Mouse (Mus musculus): ENCODE measurements around the gene Cst8.
"Not testable (repeated sequence)": the region's sequence is repeated elsewhere in the genome, so short reads cannot be mapped to it uniquely, and the experiment has no call there.

Gene Cst8

DNA sequence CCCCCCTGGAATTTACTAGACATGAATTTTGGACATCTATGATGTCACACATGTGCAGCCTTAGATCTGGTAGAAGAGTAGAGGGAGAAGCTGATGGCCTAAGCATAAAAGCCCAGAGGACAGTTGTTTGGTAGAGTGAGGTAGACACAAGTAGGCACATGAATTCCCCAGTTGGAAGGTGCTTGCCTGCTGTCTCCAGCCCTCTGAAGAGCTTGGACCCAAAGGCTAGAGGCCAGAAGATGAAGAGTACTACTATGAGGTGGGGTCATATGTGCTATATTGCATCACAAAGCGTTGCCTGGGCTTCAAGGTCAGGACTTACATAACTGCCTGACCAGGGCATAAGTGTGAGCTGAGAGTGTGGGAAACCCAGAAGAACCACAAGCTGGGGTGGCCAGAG lies at the start of gene Cst8:
Gene Cst8 (plus strand): TSS at position 301 of the 400 bp plus-strand sequence.
- in situ Hi-C loops (cut with MboI; ENCODE audit: low pct_unique_long_range_greater_than_20kb in 1 of 2, low sequenced_read_pairs in 2 of 2, unreplicated experiment in 1 of 2) = no loop called here

DNA sequence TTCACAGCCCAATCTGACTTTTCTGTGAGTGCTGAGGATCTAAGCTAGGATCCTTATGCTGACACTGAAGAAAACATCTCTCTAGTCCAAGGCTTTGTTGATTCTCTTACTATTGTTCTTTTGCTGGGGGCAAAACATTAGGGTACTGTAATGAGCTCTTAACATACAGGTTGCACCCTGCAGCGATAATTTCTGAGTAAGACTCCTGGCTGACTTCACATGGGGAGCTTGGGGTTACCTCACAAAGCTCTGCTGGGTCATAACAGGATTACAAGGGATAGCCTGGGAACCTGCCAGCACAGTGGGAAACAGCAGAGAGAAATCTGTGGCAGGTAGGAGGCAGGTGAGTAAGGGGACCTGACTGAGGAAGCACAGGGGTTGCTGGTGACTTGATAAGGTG lies 48.5 kb upstream of the Cst8 start, which contains the start of gene Cstl1:
Gene Cstl1 (plus strand): TSS at position 301 of the 400 bp plus-strand sequence.
- in situ Hi-C loops (cut with MboI; ENCODE audit: low pct_unique_long_range_greater_than_20kb in 1 of 2, low sequenced_read_pairs in 2 of 2, unreplicated experiment in 1 of 2) = loop anchor here (5.0 to 10.0 kb wide), 3 partner anchors 87 to 155 kb away; partner anchors contain the start of gene Cst9 (in 1 of the 2)

- in situ Hi-C loops (cut with MboI; ENCODE audit: low pct_unique_long_range_greater_than_20kb in 1 of 2, low sequenced_read_pairs in 2 of 2, unreplicated experiment in 1 of 2) = loop anchor here (5.0 to 10.0 kb wide), 3 partner anchors 85 to 153 kb away; partner anchors contain the start of gene Cst9 (in 1 of the 2)
These were observed 46.4 kb upstream of the Cst8 start for GRCm38 (mm10) chr2:148751893-148752813.

- in situ Hi-C loops (cut with MboI; ENCODE audit: low pct_unique_long_range_greater_than_20kb in 1 of 2, low sequenced_read_pairs in 2 of 2, unreplicated experiment in 1 of 2) = loop anchor here (5.0 to 10.0 kb wide), 3 partner anchors 83 to 150 kb away; partner anchors contain the start of gene Cst9 (in 1 of the 2)
These were observed 44.2 kb upstream of the Cst8 start for GRCm38 (mm10) chr2:148754310-148754846.

GRCm38 (mm10) chr2:148763648-148764388 lies 34.8 kb upstream of the Cst8 start:
- in situ Hi-C loops (cut with MboI; ENCODE audit: low pct_unique_long_range_greater_than_20kb in 1 of 2, low sequenced_read_pairs in 2 of 2, unreplicated experiment in 1 of 2) = no loop called here

DNA sequence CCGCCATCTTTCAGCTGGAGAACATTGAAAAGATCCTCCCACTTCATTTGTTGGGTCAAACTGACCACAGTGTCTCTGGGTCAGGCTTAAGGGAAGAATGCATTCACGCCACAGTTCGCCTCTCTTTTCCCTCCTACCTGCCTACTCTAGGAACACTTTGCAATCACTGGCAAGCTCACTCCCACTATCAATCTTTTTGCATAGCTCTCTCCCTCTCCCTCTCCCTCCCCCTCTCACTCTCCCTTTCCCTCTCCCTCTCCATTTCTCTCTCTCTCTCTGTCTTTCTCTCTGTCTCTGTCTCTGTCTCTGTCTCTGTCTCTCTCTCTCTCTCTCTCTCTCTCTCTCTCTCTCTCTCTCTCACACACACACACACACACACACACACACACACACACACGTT lies 27.2 kb upstream of the Cst8 start, which contains the start of gene Cst11:
Gene Cst11 (minus strand): TSS at position 101 of the 400 bp plus-strand sequence.
- in situ Hi-C loops (cut with MboI; ENCODE audit: low pct_unique_long_range_greater_than_20kb in 1 of 2, low sequenced_read_pairs in 2 of 2, unreplicated experiment in 1 of 2) = not testable (repeated sequence)

DNA sequence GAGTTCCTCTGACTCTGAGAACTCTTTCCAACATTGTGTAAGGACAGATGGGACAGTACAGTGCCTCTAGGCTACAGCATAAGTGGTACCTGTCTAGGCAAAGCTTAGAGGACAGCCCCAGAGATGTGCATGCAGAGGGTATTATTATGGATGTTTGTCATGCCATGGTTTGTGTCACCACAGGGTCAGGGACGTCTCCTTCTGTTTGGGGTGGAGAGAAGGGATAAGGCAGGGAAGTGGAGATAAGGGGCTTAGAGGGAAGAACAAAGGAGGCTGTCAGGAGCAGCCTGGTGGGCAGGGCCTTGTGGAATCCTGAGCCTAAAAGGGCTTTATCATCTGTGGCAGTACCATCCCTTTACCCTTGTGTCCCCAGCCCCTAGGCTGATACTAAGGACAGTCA lies 16.9 kb upstream of the Cst8 start, which contains the start of gene 8030411F24Rik:
Gene 8030411F24Rik (plus strand): TSS at position 301 of the 400 bp plus-strand sequence.
- in situ Hi-C loops (cut with MboI; ENCODE audit: low pct_unique_long_range_greater_than_20kb in 1 of 2, low sequenced_read_pairs in 2 of 2, unreplicated experiment in 1 of 2) = no loop called here

- in situ Hi-C loops (cut with MboI; ENCODE audit: low pct_unique_long_range_greater_than_20kb in 1 of 2, low sequenced_read_pairs in 2 of 2, unreplicated experiment in 1 of 2) = no loop called here
These were observed 9.4 kb upstream of the Cst8 start, which contains the start of gene Cst12 for GRCm38 (mm10) chr2:148789142-148789541. Gene Cst12, plus strand, starts transcription at chr2:148789361.

DNA sequence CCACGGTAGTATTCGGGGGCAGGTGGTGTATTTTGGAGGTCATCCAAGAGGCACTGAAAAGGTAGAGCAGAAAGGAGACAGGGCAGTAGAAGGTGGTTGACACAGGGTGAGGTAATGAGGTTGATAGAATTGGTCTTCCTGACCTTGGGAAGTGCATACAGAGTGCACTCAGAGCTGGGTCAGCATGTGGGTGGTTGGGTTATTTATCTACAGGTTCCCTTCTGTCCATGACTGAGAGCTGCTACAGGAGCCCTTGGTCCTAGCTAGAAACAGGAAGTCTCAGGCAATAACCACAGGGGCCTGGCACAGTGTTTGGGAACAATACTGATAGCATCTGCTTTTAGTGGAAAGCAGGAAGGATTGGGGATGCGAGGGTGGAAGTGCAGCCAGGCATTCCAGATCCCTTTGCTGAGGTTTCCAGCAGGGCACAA lies 2.9 kb downstream of the Cst8 start:
- in situ Hi-C loops (cut with MboI; ENCODE audit: low pct_unique_long_range_greater_than_20kb in 1 of 2, low sequenced_read_pairs in 2 of 2, unreplicated experiment in 1 of 2) = no loop called here

GRCm38 (mm10) chr2:148806696-148807095 lies 8.1 kb downstream of the Cst8 start:
- in situ Hi-C loops (cut with MboI; ENCODE audit: low pct_unique_long_range_greater_than_20kb in 1 of 2, low sequenced_read_pairs in 2 of 2, unreplicated experiment in 1 of 2) = no loop called here

DNA sequence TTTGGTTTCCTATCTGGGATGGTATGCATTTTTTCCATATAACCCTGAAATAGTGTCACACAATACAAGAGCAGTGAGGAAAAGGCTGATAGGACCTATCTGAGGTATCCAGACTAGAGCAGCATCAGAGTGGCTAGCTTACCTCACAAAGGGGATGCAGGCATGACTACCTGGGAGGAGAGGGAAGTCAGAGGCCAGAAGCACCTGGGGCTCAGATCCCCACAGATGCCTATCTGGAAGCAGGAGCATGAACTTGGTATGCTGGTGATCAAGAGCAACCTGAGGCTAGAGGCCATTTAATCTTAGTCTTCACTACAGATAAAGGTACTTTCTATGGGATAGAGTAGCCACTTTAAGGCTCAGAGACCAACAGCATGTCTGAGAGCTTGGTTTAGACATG lies 21.3 kb downstream of the Cst8 start, which contains the start of gene Cst13:
Gene Cst13 (plus strand): TSS at position 173 of the 400 bp plus-strand sequence.
- in situ Hi-C loops (cut with MboI; ENCODE audit: low pct_unique_long_range_greater_than_20kb in 1 of 2, low sequenced_read_pairs in 2 of 2, unreplicated experiment in 1 of 2) = no loop called here

- in situ Hi-C loops (cut with MboI; ENCODE audit: low pct_unique_long_range_greater_than_20kb in 1 of 2, low sequenced_read_pairs in 2 of 2, unreplicated experiment in 1 of 2) = no loop called here
These were observed 27.4 kb downstream of the Cst8 start for GRCm38 (mm10) chr2:148825986-148826385.

GRCm38 (mm10) chr2:148834912-148835311 lies 36.3 kb downstream of the Cst8 start, which contains the start of gene Cst9:
Gene Cst9, plus strand, starts transcription at chr2:148835147.
- in situ Hi-C loops (cut with MboI; ENCODE audit: low pct_unique_long_range_greater_than_20kb in 1 of 2, low sequenced_read_pairs in 2 of 2, unreplicated experiment in 1 of 2) = loop anchor here in 1 of 2 experiments (5.0 kb wide), 1 partner anchor 83 kb away; the partner anchor contains the start of gene Cstl1

DNA sequence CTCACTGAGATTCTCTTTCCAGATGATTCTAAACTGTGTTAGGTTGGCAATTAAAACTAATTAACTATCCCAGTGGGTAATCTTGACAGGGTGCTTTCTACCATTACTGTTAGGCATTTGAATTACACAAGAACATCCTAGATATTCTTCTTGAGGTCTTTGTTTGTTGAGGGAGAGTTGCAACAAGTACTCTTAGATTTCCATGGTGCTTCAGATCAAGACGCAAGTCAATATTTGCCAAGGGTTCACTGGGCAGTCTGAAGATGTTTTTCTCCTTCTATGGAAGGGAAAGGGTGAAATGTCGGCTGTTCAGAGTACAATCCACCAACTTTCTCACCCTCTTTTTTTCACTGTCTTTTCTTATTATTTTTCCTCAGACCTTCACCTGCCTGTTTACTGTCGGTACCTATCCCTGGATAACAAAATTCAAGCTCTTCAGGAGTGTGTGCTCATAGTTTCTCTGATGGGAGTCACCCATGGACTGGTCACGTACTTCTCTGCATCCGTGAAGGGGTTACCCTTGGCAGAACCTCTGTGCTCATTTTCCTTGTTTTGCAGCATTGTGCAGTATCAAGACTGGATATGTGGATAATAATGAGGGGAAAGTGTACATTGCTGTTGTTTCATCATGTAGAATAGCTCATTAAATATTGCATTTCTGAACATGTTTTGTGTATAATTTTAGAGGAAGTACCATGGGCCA lies 39.6 kb downstream of the Cst8 start:
- in situ Hi-C loops (cut with MboI; ENCODE audit: low pct_unique_long_range_greater_than_20kb in 1 of 2, low sequenced_read_pairs in 2 of 2, unreplicated experiment in 1 of 2) = loop anchor here in 1 of 2 experiments (5.0 kb wide), 1 partner anchor 86 kb away; the partner anchor contains the start of gene Cstl1

- in situ Hi-C loops (cut with MboI; ENCODE audit: low pct_unique_long_range_greater_than_20kb in 1 of 2, low sequenced_read_pairs in 2 of 2, unreplicated experiment in 1 of 2) = loop anchor here in 1 of 2 experiments (5.0 kb wide), 1 partner anchor 87 kb away; the partner anchor contains the start of gene Cstl1
These were observed 40.6 kb downstream of the Cst8 start for GRCm38 (mm10) chr2:148839224-148839623.

GRCm38 (mm10) chr2:148851116-148851906 lies 52.7 kb downstream of the Cst8 start:
- in situ Hi-C loops (cut with MboI; ENCODE audit: low pct_unique_long_range_greater_than_20kb in 1 of 2, low sequenced_read_pairs in 2 of 2, unreplicated experiment in 1 of 2) = loop anchor here (5.0 to 10.0 kb wide), 2 partner anchors 51 to 53 kb away; no protein-coding TSS in a partner anchor

Data from mouse embryonic stem cell (cell line).